In the genomic region with DNA sequence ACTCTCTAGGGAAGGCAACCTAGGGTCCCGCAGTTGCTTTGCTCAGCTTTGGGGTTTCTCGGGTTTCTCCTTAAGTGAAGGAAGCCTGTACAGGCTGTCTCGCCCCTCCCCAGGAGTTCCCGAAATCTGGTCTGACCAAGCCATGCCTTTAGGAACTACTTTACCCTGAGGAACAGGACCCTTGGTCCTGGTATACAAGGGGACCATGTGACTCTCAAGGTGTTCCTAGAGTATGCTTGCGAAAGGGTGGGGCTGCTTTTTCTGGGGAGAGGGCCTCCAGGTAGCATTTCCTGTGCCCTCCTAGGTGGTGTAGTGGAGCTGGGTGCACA, we compare ENCODE assay signal across 8 mouse cellular contexts. TPM values are rescaled to one million over a fixed set of nuclear protein-coding genes. Genes with fewer than 3 reads are reported as not detected.
DNase-seq lines count a peak whose midpoint lies in the region; ATAC-seq and TF ChIP-seq lines count a peak whose summit lies in the region.

No protein-coding gene starts in this region.

- no peak for DNase-seq in lung, adult 2 months
- no peak for DNase-seq in lung, postnatal 4 days
- DNase-seq in forebrain, embryonic 10.5 days (ENCODE audit: extremely low spot score, low spot score): no peak
- no peak for DNase-seq in urinary bladder, postnatal 25 days (ENCODE audit: low spot score)
- no peak for DNase-seq in T-cell, adult 2 months (ENCODE audit: low spot score)
- DNase-seq in Muller cell, postnatal 12 days (ENCODE audit: inconsistent ontology term): no peak

- 8% methylated on average over 5 of the region's 5 CpGs for WGBS in lung, adult 2 months
- WGBS in forebrain, embryonic 10.5 days: 3% methylated on average over 5 of the region's 5 CpGs
- WGBS in limb, embryonic 15.5 days: 3% methylated on average over 5 of the region's 5 CpGs
- 8% methylated on average over 5 of the region's 5 CpGs for WGBS in olfactory bulb, adult 2 months

- H3K27me3 ChIP-seq in forebrain, embryonic 10.5 days (ENCODE audit: poor library complexity, severe bottlenecking): peaks cover 9% of the 10 kb centered on the region; the same call in 1 of the 2 replicates
- H3K27me3 ChIP-seq in limb, embryonic 15.5 days: no peaks in the 10 kb centered on the region

- H3K4me2 ChIP-seq in limb, embryonic 15.5 days: peak overlapping the region; percentile 55

- H3K4me1 ChIP-seq in lung, adult 2 months (ENCODE audit: control insufficient read depth, insufficient read depth, low read length): peaks cover 4% of the 10 kb centered on the region
- peaks cover 20% of the 10 kb centered on the region for H3K4me1 ChIP-seq in forebrain, embryonic 10.5 days
- peaks cover 15% of the 10 kb centered on the region for H3K4me1 ChIP-seq in limb, embryonic 15.5 days
- H3K4me1 ChIP-seq in olfactory bulb, adult 2 months (ENCODE audit: control insufficient read depth, insufficient read depth, low read length): 0 out of 2 replicates have a peak, but pooled peaks cover 5% of the 10 kb centered on the region

- peak; percentile 27; the same call in 1 of the 2 replicates for ATAC-seq in limb, embryonic 15.5 days (ENCODE audit: insufficient number of reproducible peaks, low FRiP score, low TSS enrichment, low read depth)

- no peak for TF ChIP-seq CTCF in lung, adult 2 months (IDR thresholded peaks at IDR 0.05; ENCODE audit: insufficient read depth, low read length)
- TF ChIP-seq CTCF in olfactory bulb, adult 2 months (IDR thresholded peaks at IDR 0.05; ENCODE audit: insufficient read depth, low read depth, low read length): no peak

- no peak for TF ChIP-seq POLR2A in lung, adult 2 months (IDR thresholded peaks at IDR 0.05; ENCODE audit: borderline replicate concordance, extremely low read depth, low read depth, low read length)
- TF ChIP-seq POLR2A in olfactory bulb, adult 2 months (IDR thresholded peaks at IDR 0.05; ENCODE audit: insufficient read depth, low read depth, low read length): no peak

- H3K27ac ChIP-seq in forebrain, embryonic 10.5 days: peak overlapping the region; percentile 91
- H3K27ac ChIP-seq in limb, embryonic 15.5 days: peak overlapping the region; percentile 43; the same call in 1 of the 2 replicates
- H3K27ac ChIP-seq in olfactory bulb, adult 2 months (ENCODE audit: insufficient read depth, low read depth, low read length): no peak overlapping the region

- peak overlapping the region; percentile 70 for H3K4me3 ChIP-seq in lung, adult 2 months (replicated peaks; ENCODE audit: extremely low read depth, low read depth, low read length)
- peak overlapping the region; percentile 74 for H3K4me3 ChIP-seq in forebrain, embryonic 10.5 days
- peak overlapping the region; percentile 62 for H3K4me3 ChIP-seq in limb, embryonic 15.5 days
- peak overlapping the region; percentile 62 for H3K4me3 ChIP-seq in olfactory bulb, adult 2 months (ENCODE audit: insufficient read depth, low read depth, low read length)

- peak overlapping the region; percentile 58 for H3K9ac ChIP-seq in limb, embryonic 15.5 days

- H3K36me3 ChIP-seq in forebrain, embryonic 10.5 days (replicated peaks): peaks cover 15% of the 10 kb centered on the region
- H3K36me3 ChIP-seq in limb, embryonic 15.5 days: peaks cover 18% of the 10 kb centered on the region

- no peaks in the 10 kb centered on the region for H3K9me3 ChIP-seq in forebrain, embryonic 10.5 days
- no peaks in the 10 kb centered on the region for H3K9me3 ChIP-seq in limb, embryonic 15.5 days

RNA-seq across cellular contexts. Expression of gene Echs1, which starts 9.7 kb away (rescaled TPM):
- 62.4 and 71.8 TPM in 2 replicates for polyA plus RNA-seq in lung, adult 2 months (2012; rRNA removed)
- 151 TPM in 2 replicates for polyA plus RNA-seq in forebrain, embryonic 10.5 days (2016; fragmentation: Nextera tagmentation; extraction: Ambion mirVana)
- polyA plus RNA-seq in limb, embryonic 15.5 days (2015; fragmentation: Nextera tagmentation; extraction: Ambion mirVana): 130 and 141 TPM in 2 replicates
- polyA plus RNA-seq in olfactory bulb, adult 2 months (2012; ENCODE audit: insufficient read depth, insufficient read length, low replicate concordance, missing spikeins): not detected in 2 replicates

RNA-seq across cellular contexts. Expression of gene Paox, which starts 10.4 kb away (rescaled TPM):
- polyA plus RNA-seq in lung, adult 2 months (2012; rRNA removed): 6.7 and 11.2 TPM in 2 replicates
- 17.2 and 17.3 TPM in 2 replicates for polyA plus RNA-seq in forebrain, embryonic 10.5 days (2016; fragmentation: Nextera tagmentation; extraction: Ambion mirVana)
- 17.7 and 18.4 TPM in 2 replicates for polyA plus RNA-seq in limb, embryonic 15.5 days (2015; fragmentation: Nextera tagmentation; extraction: Ambion mirVana)
- polyA plus RNA-seq in olfactory bulb, adult 2 months (2012; ENCODE audit: insufficient read depth, insufficient read length, low replicate concordance, missing spikeins): not detected in 2 replicates

RNA-seq across cellular contexts. Expression of gene Mtg1, which starts 11.4 kb away (rescaled TPM):
- 14.7 and 18.2 TPM in 2 replicates for polyA plus RNA-seq in lung, adult 2 months (2012; rRNA removed)
- 33.9 and 35.0 TPM in 2 replicates for polyA plus RNA-seq in forebrain, embryonic 10.5 days (2016; fragmentation: Nextera tagmentation; extraction: Ambion mirVana)
- polyA plus RNA-seq in limb, embryonic 15.5 days (2015; fragmentation: Nextera tagmentation; extraction: Ambion mirVana): 20.6 and 21.9 TPM in 2 replicates
- not detected in 2 replicates for polyA plus RNA-seq in olfactory bulb, adult 2 months (2012; ENCODE audit: insufficient read depth, insufficient read length, low replicate concordance, missing spikeins)

RNA-seq across cellular contexts. Expression of gene Fuom, which starts 23.7 kb away (rescaled TPM):
- 20.4 and 27.3 TPM in 2 replicates for polyA plus RNA-seq in lung, adult 2 months (2012; rRNA removed)
- 11.5 and 12.1 TPM in 2 replicates for polyA plus RNA-seq in forebrain, embryonic 10.5 days (2016; fragmentation: Nextera tagmentation; extraction: Ambion mirVana)
- 21.4 and 22.3 TPM in 2 replicates for polyA plus RNA-seq in limb, embryonic 15.5 days (2015; fragmentation: Nextera tagmentation; extraction: Ambion mirVana)
- not detected in 2 replicates for polyA plus RNA-seq in olfactory bulb, adult 2 months (2012; ENCODE audit: insufficient read depth, insufficient read length, low replicate concordance, missing spikeins)

RNA-seq across cellular contexts. Expression of gene Sprn, which starts 28.7 kb away (rescaled TPM):
- 0.25 and 0.27 TPM in 2 replicates for polyA plus RNA-seq in lung, adult 2 months (2012; rRNA removed)
- polyA plus RNA-seq in forebrain, embryonic 10.5 days (2016; fragmentation: Nextera tagmentation; extraction: Ambion mirVana): 0.20 and 0.62 TPM in 2 replicates
- 0.27 and 0.36 TPM in 2 replicates for polyA plus RNA-seq in limb, embryonic 15.5 days (2015; fragmentation: Nextera tagmentation; extraction: Ambion mirVana)
- not detected in 2 replicates for polyA plus RNA-seq in olfactory bulb, adult 2 months (2012; ENCODE audit: insufficient read depth, insufficient read length, low replicate concordance, missing spikeins)

Comparison
In these comparisons a context has a peak if more than half of its experiments do, and no peak if none do; other contexts are left out.
1. RNA of gene Mtg1, which starts 11.4 kb away (polyA plus RNA-seq): 33.9 to 35.0 TPM in forebrain, embryonic 10.5 days, 20.6 to 21.9 TPM in limb, embryonic 15.5 days and 14.7 to 18.2 TPM in lung, adult 2 months; not detected in olfactory bulb, adult 2 months; every median in the first group is over 10 times any median in the second.
2. Peak in every context shown above with its lines, with median percentiles within 50 percentile points of each other: H3K4me3 ChIP-seq.